22 mouse cellular contexts compared by ENCODE assay signal in genomic region chr7:84246878-84247277, GRCm38 (mm10).
A peak's percentile ranks its signal among the peaks of the same experiment; 100 is the strongest.
DNase-seq lines count a peak whose midpoint lies in the region; ATAC-seq and TF ChIP-seq lines count a peak whose summit lies in the region.
"Had no signal": no experiment of that assay in that cellular context is flagged by ENCODE, and none has a peak within 500 bp of the region (broad histone marks: within the 10 kb centered on the region; RNA-seq: fewer than 3 reads in every experiment).

No protein-coding gene starts in this region.

- ATAC-seq in kidney, embryonic 14.5 days (ENCODE audit: low FRiP score, low TSS enrichment) = no peak; the same call in 1 of the 2 replicates
- ATAC-seq in midbrain, embryonic 11.5 days (ENCODE audit: low FRiP score) = no peak
- ATAC-seq in midbrain, postnatal 0 days (ENCODE audit: low FRiP score) = no peak
- ATAC-seq in intestine, postnatal 0 days = no peak
- ATAC-seq: activated CD4-positive, CD25-positive, alpha-beta regulatory T cell, adult 4 months; forebrain, embryonic 15.5 days had no signal

- H3K36me3 ChIP-seq in kidney, embryonic 14.5 days (ENCODE audit: control insufficient read depth, insufficient read depth, low read length) = peaks cover 3% of the 10 kb centered on the region; the same call in 1 of the 2 replicates
- 0 out of 2 replicates have a peak, but pooled peaks cover 2% of the 10 kb centered on the region for H3K36me3 ChIP-seq in midbrain, embryonic 11.5 days (ENCODE audit: control insufficient read depth, insufficient read depth, low read length)
- peaks cover 19% of the 10 kb centered on the region for H3K36me3 ChIP-seq in midbrain, postnatal 0 days (ENCODE audit: insufficient read depth, low read length)
- no peaks in the 10 kb centered on the region for H3K36me3 ChIP-seq in intestine, postnatal 0 days (ENCODE audit: control insufficient read depth, insufficient read depth)
- H3K36me3 ChIP-seq: heart, embryonic 10.5 days had no signal

- H3K27ac ChIP-seq in kidney, embryonic 14.5 days (ENCODE audit: low read depth, low read length) = peak overlapping the region; percentile 78; the same call in 1 of the 2 replicates
- H3K27ac ChIP-seq in midbrain, embryonic 11.5 days (ENCODE audit: low read depth, low read length) = no peak overlapping the region
- H3K27ac ChIP-seq in midbrain, postnatal 0 days (ENCODE audit: low read depth, low read length) = no peak overlapping the region
- peak overlapping the region; percentile 79; the same call in 1 of the 2 replicates for H3K27ac ChIP-seq in intestine, postnatal 0 days (ENCODE audit: low read depth, low read length)
- H3K27ac ChIP-seq: embryonic facial prominence, embryonic 15.5 days; forebrain, embryonic 15.5 days; heart, embryonic 10.5 days; hindbrain, embryonic 12.5 days had no signal

- DNase-seq in kidney, adult 8-10 months = no peak
- DNase-seq in midbrain, embryonic 11.5 days (ENCODE audit: low spot score, missing footprints) = peak; percentile 61
- no peak for DNase-seq in midbrain, postnatal 0 days (ENCODE audit: low spot score)
- no peak for DNase-seq in spleen, adult 12 weeks (ENCODE audit: low spot score)
- no peak for DNase-seq in testis, postnatal 10 days (ENCODE audit: low spot score)
- no peak for DNase-seq in cerebellum, adult 11 months
- DNase-seq: adrenal gland, postnatal 14 days; cerebellum, adult 18-20 months; cerebellum, adult 9-11 months; embryo, embryonic 11 days; gastrocnemius, postnatal 36 days; heart, adult 18-20 months; heart, postnatal 10 days; heart, postnatal 4 days had no signal

- TF ChIP-seq CTCF in midbrain, postnatal 0 days (IDR thresholded peaks at IDR 0.05) = no peak
- no peak for TF ChIP-seq CTCF in intestine, postnatal 0 days (IDR thresholded peaks at IDR 0.05; ENCODE audit: low read depth)

- 85% methylated on average over 5 of the region's 5 CpGs for WGBS in kidney, embryonic 14.5 days
- WGBS in midbrain, embryonic 11.5 days = 86% methylated on average over 5 of the region's 5 CpGs
- 90% methylated on average over 5 of the region's 5 CpGs for WGBS in midbrain, postnatal 0 days
- WGBS in intestine, postnatal 0 days = 59% methylated on average over 5 of the region's 5 CpGs

- H3K27me3 ChIP-seq in kidney, embryonic 14.5 days (ENCODE audit: control insufficient read depth, insufficient read depth, low read length) = no peaks in the 10 kb centered on the region
- H3K27me3 ChIP-seq in midbrain, embryonic 11.5 days (ENCODE audit: control insufficient read depth, insufficient read depth, low read length) = no peaks in the 10 kb centered on the region
- no peaks in the 10 kb centered on the region for H3K27me3 ChIP-seq in midbrain, postnatal 0 days (ENCODE audit: insufficient read depth, low read length)
- no peaks in the 10 kb centered on the region for H3K27me3 ChIP-seq in intestine, postnatal 0 days (replicated peaks; ENCODE audit: control insufficient read depth, insufficient read depth, low read length)
- H3K27me3 ChIP-seq: embryonic facial prominence, embryonic 15.5 days; forebrain, embryonic 15.5 days; hindbrain, embryonic 12.5 days had no signal

- H3K9ac ChIP-seq in kidney, embryonic 14.5 days (ENCODE audit: low read depth, low read length) = no peak overlapping the region
- no peak overlapping the region for H3K9ac ChIP-seq in midbrain, embryonic 11.5 days (ENCODE audit: low read length)
- H3K9ac ChIP-seq in midbrain, postnatal 0 days (replicated peaks; ENCODE audit: low read length, poor library complexity, severe bottlenecking) = no peak overlapping the region
- no peak overlapping the region for H3K9ac ChIP-seq in intestine, postnatal 0 days (ENCODE audit: low read depth, low read length)
- H3K9ac ChIP-seq: embryonic facial prominence, embryonic 15.5 days; forebrain, embryonic 15.5 days; hindbrain, embryonic 12.5 days had no signal

- H3K4me1 ChIP-seq in kidney, embryonic 14.5 days (ENCODE audit: control insufficient read depth, insufficient read depth, low read length) = peaks cover 3% of the 10 kb centered on the region; the same call in 1 of the 2 replicates
- H3K4me1 ChIP-seq in midbrain, embryonic 11.5 days (ENCODE audit: control insufficient read depth, insufficient read depth, low read length) = peaks cover 6% of the 10 kb centered on the region; the same call in 1 of the 2 replicates
- H3K4me1 ChIP-seq in midbrain, postnatal 0 days (ENCODE audit: insufficient read depth, low read length) = no peaks in the 10 kb centered on the region
- H3K4me1 ChIP-seq in intestine, postnatal 0 days (replicated peaks; ENCODE audit: control insufficient read depth, insufficient read depth, low read length) = no peaks in the 10 kb centered on the region
- H3K4me1 ChIP-seq: forebrain, embryonic 15.5 days; hindbrain, embryonic 12.5 days had no signal

- H3K4me3 ChIP-seq in kidney, embryonic 14.5 days (ENCODE audit: low read length) = no peak overlapping the region
- no peak overlapping the region for H3K4me3 ChIP-seq in midbrain, embryonic 11.5 days (ENCODE audit: low read depth, low read length)
- H3K4me3 ChIP-seq in midbrain, postnatal 0 days (ENCODE audit: low read depth, low read length) = no peak overlapping the region
- H3K4me3 ChIP-seq in intestine, postnatal 0 days (ENCODE audit: low read depth, low read length) = no peak overlapping the region
- H3K4me3 ChIP-seq: embryonic facial prominence, embryonic 15.5 days; erythroblast, embryonic 14.5 days; forebrain, embryonic 15.5 days; heart, embryonic 10.5 days; hindbrain, embryonic 12.5 days had no signal

- H3K9me3 ChIP-seq in kidney, embryonic 14.5 days (ENCODE audit: control insufficient read depth, low read length) = no peaks in the 10 kb centered on the region
- H3K9me3 ChIP-seq in midbrain, embryonic 11.5 days (ENCODE audit: control insufficient read depth, low read length) = no peaks in the 10 kb centered on the region
- H3K9me3 ChIP-seq in midbrain, postnatal 0 days (ENCODE audit: low read length) = no peaks in the 10 kb centered on the region
- no peaks in the 10 kb centered on the region for H3K9me3 ChIP-seq in intestine, postnatal 0 days (ENCODE audit: control insufficient read depth)
- H3K9me3 ChIP-seq: embryonic facial prominence, embryonic 15.5 days; forebrain, embryonic 15.5 days; heart, embryonic 10.5 days; hindbrain, embryonic 12.5 days had no signal

- no peak overlapping the region for H3K4me2 ChIP-seq in kidney, embryonic 14.5 days (replicated peaks; ENCODE audit: low read depth, low read length)
- no peak overlapping the region for H3K4me2 ChIP-seq in midbrain, embryonic 11.5 days
- no peak overlapping the region for H3K4me2 ChIP-seq in midbrain, postnatal 0 days (ENCODE audit: low read depth, low read length, poor library complexity, severe bottlenecking)
- no peak overlapping the region for H3K4me2 ChIP-seq in intestine, postnatal 0 days (replicated peaks; ENCODE audit: low read depth)
- H3K4me2 ChIP-seq: embryonic facial prominence, embryonic 15.5 days; forebrain, embryonic 15.5 days; hindbrain, embryonic 12.5 days had no signal

Comparison
In these comparisons a context has a peak if more than half of its experiments do, and no peak if none do; other contexts are left out.
1. H3K27ac ChIP-seq: peak in kidney, embryonic 14.5 days (single experiment) and intestine, postnatal 0 days (single experiment); none in midbrain, embryonic 11.5 days (single experiment) and midbrain, postnatal 0 days (single experiment).